Mouse (Mus musculus) liver (tissue): ENCODE results near the gene Ces1d.

ENCODE experiments used
- DNase-seq: peaks from one replicate; pipeline ENCODE4 v3.0.0-alpha.2; 2020; ENCODE audit warnings: mixed read lengths

The Ces1d gene

GRCm38 (mm10) chr8:93132196-93132595 is 65.4 kb downstream of the Ces1d start:
- no peak for DNase-seq

GRCm38 (mm10) chr8:93131233-93131980 is 66.2 kb downstream of the Ces1d start, which contains the start of gene Ces1c:
TSS of gene Ces1c (minus strand) at chr8:93131283.
- no peak for DNase-seq

- no peak for DNase-seq
Observed at GRCm38 (mm10) chr8:93126476-93126875, 71.2 kb downstream of the Ces1d start.

GRCm38 (mm10) chr8:93122005-93122404 is 75.6 kb downstream of the Ces1d start:
- DNase-seq, result no peak
